Mouse (Mus musculus) midbrain, embryonic 12.5 days (tissue): ENCODE data around the gene Casp8ap2. TPM values are rescaled to one million over a fixed set of nuclear protein-coding genes. Genes with fewer than 3 reads are reported as not detected.

Source experiments
- ATAC-seq: fragments of 200-750 bp; cut with Nextera tagmentation; 2 replicates; pipeline ENCODE4 v1.8.0; 2017; ENCODE audit warnings: low read depth, moderate TSS enrichment, moderate library complexity; ENCODE audit not compliant: low FRiP score
- H3K27ac ChIP-seq: fragments of 300-500 bp; sonication (generic); replicated peaks from 2 replicates; pipeline ENCODE4 v1.5.1; 2016; ENCODE audit warnings: mild to moderate bottlenecking
- H3K27me3 ChIP-seq: fragments of 300-500 bp; sonication (generic); 2 replicates; pipeline ENCODE4 v1.6.1; 2016; ENCODE audit warnings: mild to moderate bottlenecking
- H3K36me3 ChIP-seq: fragments of 300-500 bp; sonication (generic); 2 replicates; pipeline ENCODE4 v1.6.1; 2016
- H3K4me1 ChIP-seq: fragments of 300-500 bp; sonication (generic); 2 replicates; pipeline ENCODE4 v1.6.1; 2016
- H3K4me2 ChIP-seq: fragments of 300-500 bp; sonication (generic); replicated peaks from 2 replicates; pipeline ENCODE4 v1.6.1; 2016; ENCODE audit warnings: mild to moderate bottlenecking, moderate library complexity
- H3K4me3 ChIP-seq: fragments of 300-500 bp; sonication (generic); 2 replicates; pipeline ENCODE4 v1.5.1; 2016; ENCODE audit warnings: mild to moderate bottlenecking
- H3K9ac ChIP-seq: fragments of 300-500 bp; sonication (generic); replicated peaks from 2 replicates; pipeline ENCODE4 v1.6.1; 2016; ENCODE audit warnings: mild to moderate bottlenecking, moderate library complexity
- H3K9me3 ChIP-seq: fragments of 300-500 bp; sonication (generic); 2 replicates; pipeline ENCODE4 v1.6.1; 2016; ENCODE audit warnings: mild to moderate bottlenecking
- WGBS: fragments of 180-500 bp; shearing (Covaris S2); methylation state at CpG from one replicate; pipeline ENCODE4 v1.1.7; 2016; 5-methylcytosine and 5-hydroxymethylcytosine counted together
- polyA plus RNA-seq: library from polyadenylated mRNA; unstranded; fragments of >200 nt; fragmentation: Nextera tagmentation; extraction: Ambion mirVana; gene quantifications from 2 replicates; pipeline ENCODE4 v1.2.1, GENCODE M21; 2016

Casp8ap2 gene
- polyA plus RNA-seq, 1 experiment from 2014 or later: 62.1 TPM

DNA sequence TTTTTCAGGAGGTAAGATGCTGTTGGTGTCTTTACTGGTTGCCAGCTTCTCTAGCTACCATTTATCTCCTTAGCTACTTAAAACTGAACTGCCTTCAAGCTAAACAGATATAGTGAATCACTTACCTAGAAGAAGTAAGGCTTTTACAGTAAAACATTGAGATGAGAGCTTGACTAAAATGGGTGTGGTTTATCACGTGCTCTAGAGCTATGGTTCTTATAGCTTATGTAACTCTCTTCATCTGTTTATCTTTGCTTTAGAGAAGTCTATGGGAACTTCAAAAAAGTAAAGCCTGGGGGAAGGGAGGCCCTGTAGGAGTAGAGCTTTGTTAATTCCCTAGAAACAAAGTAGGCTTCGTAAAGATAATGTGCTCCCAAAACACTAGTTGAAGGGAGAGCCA, 58.8 kb downstream of the Casp8ap2 start:
- 94% methylated on average over 2 of the region's 2 CpGs for WGBS
- Histone ChIP-seq H3K4me1 (no peaks in the 10 kb centered on the region), H3K36me3 (peaks cover 82% of the 10 kb centered on the region), H3K4me2 (no peak overlapping the region), H3K27ac (no peak overlapping the region), H3K9ac (no peak overlapping the region), H3K4me3 (no peak overlapping the region), H3K9me3 (no peaks in the 10 kb centered on the region), H3K27me3 (no peaks in the 10 kb centered on the region)
- ATAC-seq: no peak

DNA sequence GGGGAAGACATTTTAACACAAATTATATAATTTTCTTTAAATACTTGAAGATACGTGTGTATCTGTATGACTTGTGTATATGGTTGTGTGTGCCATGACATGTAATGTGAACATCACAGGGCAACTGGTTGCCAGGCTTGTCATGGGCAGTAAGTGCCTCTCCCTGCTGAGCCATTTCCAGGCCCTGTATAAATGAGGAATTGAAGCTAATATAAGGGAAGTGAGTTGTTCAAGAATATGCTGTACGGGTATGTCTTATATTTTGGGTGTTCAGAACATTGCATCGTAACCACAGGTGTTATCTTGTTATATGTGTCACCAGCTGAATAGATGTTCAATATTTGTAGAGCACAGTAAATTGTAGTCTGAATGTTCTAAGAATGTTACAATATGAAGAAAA, 62.2 kb downstream of the Casp8ap2 start:
- 95% methylated on average over 3 of the region's 3 CpGs for WGBS
- no peak overlapping the region for H3K27ac ChIP-seq
- no peaks in the 10 kb centered on the region for H3K9me3 ChIP-seq
- no peak overlapping the region for H3K4me3 ChIP-seq
- H3K36me3 ChIP-seq: peaks cover 81% of the 10 kb centered on the region
- no peak overlapping the region for H3K4me2 ChIP-seq
- ATAC-seq: no peak
- H3K27me3 ChIP-seq: no peaks in the 10 kb centered on the region
- H3K4me1 ChIP-seq: no peaks in the 10 kb centered on the region
- H3K9ac ChIP-seq: no peak overlapping the region

DNA sequence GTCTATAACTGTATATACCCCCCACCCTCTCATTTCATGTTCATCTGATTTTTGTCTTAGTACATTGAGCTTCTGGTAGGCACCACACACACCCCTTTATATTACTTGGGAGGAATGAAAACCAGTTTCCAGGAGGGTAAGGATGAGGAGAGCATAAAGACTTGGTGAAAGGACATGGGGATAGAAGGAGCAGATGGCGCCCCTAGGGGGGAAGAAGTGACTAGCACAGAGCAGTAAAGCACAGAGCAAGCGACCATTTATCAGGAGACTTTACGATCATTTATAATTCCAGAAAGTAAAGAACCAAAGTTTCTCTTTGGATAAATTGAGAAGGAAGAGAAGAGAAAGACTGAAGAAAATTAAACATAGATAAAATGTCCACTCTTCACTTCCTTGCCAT, 65.6 kb downstream of the Casp8ap2 start:
- H3K36me3 ChIP-seq: peaks cover 84% of the 10 kb centered on the region
- no peak overlapping the region for H3K9ac ChIP-seq
- H3K4me1 ChIP-seq: no peaks in the 10 kb centered on the region
- H3K4me2 ChIP-seq: no peak overlapping the region
- H3K27me3 ChIP-seq: no peaks in the 10 kb centered on the region
- ATAC-seq: no peak
- no peak overlapping the region for H3K4me3 ChIP-seq
- no peaks in the 10 kb centered on the region for H3K9me3 ChIP-seq
- H3K27ac ChIP-seq: no peak overlapping the region
- WGBS: 78% methylated on average over 3 of the region's 3 CpGs

DNA sequence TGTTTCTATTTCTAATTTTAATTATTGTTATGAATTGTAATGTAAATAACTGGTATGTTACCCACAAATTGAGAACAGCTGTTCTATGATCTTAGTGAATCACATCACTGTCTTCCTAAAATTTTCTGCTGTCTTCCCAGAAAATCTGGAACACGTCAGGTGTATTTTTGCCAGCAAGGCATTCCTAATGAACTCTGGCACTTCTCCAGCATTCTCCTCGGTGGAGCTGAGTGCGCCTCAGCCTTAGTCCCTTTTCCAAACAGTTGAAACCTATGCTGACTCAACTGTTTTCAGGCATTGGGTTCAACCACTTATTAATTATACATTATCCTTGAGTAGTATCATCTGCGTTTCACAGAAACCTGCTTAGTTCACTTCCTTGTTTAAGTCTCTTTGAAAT, 67.2 kb downstream of the Casp8ap2 start:
- Histone ChIP-seq H3K9me3 (no peaks in the 10 kb centered on the region), H3K4me3 (no peak overlapping the region), H3K9ac (no peak overlapping the region), H3K27me3 (no peaks in the 10 kb centered on the region), H3K4me2 (no peak overlapping the region), H3K36me3 (peaks cover 84% of the 10 kb centered on the region), H3K4me1 (no peaks in the 10 kb centered on the region), H3K27ac (no peak overlapping the region)
- WGBS: 85% methylated on average over 4 of the region's 4 CpGs
- no peak for ATAC-seq

DNA sequence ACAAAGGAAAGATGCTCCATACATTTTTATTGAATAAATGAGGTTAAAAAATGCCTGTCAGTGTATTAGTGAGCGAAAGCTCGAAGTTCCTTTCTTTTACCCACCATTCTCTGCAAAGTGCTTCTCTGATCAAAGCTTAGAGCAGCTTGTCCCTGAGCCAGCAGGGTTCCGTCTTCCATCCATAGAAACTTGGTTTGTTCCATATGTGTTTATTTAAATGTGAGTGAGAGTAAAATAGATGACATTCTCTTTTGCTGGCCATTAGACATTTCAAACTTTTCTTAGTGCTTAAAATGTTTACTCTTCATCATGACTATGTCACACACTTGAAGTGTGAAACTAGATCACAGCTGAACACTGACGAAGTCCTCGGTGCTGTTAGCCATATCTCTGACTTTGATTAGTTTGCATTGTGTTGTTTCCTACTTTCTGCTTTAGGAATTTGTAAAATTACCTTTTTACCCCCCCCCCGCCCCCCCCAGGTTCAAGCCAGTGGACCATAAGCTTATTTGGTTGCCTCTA, 67.9 kb downstream of the Casp8ap2 start:
- no peaks in the 10 kb centered on the region for H3K27me3 ChIP-seq
- no peaks in the 10 kb centered on the region for H3K9me3 ChIP-seq
- no peak overlapping the region for H3K4me2 ChIP-seq
- WGBS: 84% methylated on average over 6 of the region's 6 CpGs
- peaks cover 83% of the 10 kb centered on the region for H3K36me3 ChIP-seq
- no peak overlapping the region for H3K27ac ChIP-seq
- H3K4me1 ChIP-seq: no peaks in the 10 kb centered on the region
- no peak overlapping the region for H3K4me3 ChIP-seq
- ATAC-seq: no peak
- H3K9ac ChIP-seq: no peak overlapping the region

Other genes with a start within 250 kb of the Casp8ap2 start
- gene Gja10, start 12.7 kb upstream of the Casp8ap2 start, polyA plus RNA-seq: 0.10 TPM in 1 of 2 replicates, not detected in the other
- gene Mdn1, start 41.7 kb downstream of the Casp8ap2 start, polyA plus RNA-seq: 16.5 and 17.0 TPM in 2 replicates
- 175 and 192 TPM in 2 replicates for gene Lyrm2, start 184.8 kb downstream of the Casp8ap2 start, polyA plus RNA-seq